12 mouse cellular contexts compared by ENCODE assay signal in the genomic region with DNA sequence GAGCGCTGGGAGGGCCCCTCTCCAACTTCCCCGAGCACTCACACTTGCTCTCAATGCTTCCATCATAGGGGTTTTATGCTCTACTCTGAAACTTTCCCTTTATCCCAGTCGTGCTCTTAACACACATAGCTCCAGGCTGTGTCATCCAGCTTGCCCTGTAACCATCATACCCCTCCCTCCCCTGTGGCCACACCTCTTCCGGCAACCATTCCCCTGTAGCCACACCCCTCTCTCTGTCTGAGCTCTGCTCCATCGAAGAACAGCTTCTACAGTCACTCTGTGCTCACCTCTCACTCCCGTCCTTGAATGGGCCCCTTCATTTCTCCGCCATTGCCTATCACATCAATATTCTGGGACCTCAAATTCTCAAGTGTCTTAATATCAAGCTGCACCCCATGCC.
DNase-seq lines count a peak whose midpoint lies in the region; ATAC-seq and TF ChIP-seq lines count a peak whose summit lies in the region.
"Had no signal": no experiment of that assay in that cellular context is flagged by ENCODE, and none has a peak within 500 bp of the region (broad histone marks: within the 10 kb centered on the region; RNA-seq: fewer than 3 reads in every experiment).

No protein-coding gene starts in this region.

- no peaks in the 10 kb centered on the region for H3K9me3 ChIP-seq in lung, embryonic 16.5 days (ENCODE audit: control insufficient read depth, low read length)
- H3K9me3 ChIP-seq: lung, embryonic 15.5 days; neural tube, embryonic 15.5 days had no signal

- no peak for DNase-seq in frontal cortex, adult 2 months (ENCODE audit: extremely low spot score in 1 of 2, low spot score in 1 of 2)
- DNase-seq in lung, postnatal 4 days: no peak
- DNase-seq in NIH3T3 (ENCODE audit: low read depth): peak; percentile 56
- DNase-seq in thymus, postnatal 36 days: no peak
- DNase-seq in left cerebral cortex, adult 2 months (ENCODE audit: extremely low spot score in 1 of 2, low spot score in 2 of 2): no peak
- DNase-seq: cerebellum, adult 11-12 months; layer of hippocampus, postnatal 36 days had no signal

- intact Hi-C loops in left cerebral cortex, adult 2 months (cut with DNase I): no loop called here

- H3K4me2 ChIP-seq in lung, embryonic 16.5 days (ENCODE audit: low read depth, low read length): no peak overlapping the region
- H3K4me2 ChIP-seq: lung, embryonic 15.5 days; neural tube, embryonic 15.5 days had no signal

- peaks cover 5% of the 10 kb centered on the region; the same call in 1 of the 2 replicates for H3K4me1 ChIP-seq in lung, embryonic 16.5 days (replicated peaks; ENCODE audit: control insufficient read depth, insufficient read depth, low read length)

- no peaks in the 10 kb centered on the region for H3K27me3 ChIP-seq in lung, embryonic 16.5 days (ENCODE audit: control insufficient read depth, insufficient read depth, low read depth, low read length)
- H3K27me3 ChIP-seq: lung, embryonic 15.5 days; neural tube, embryonic 15.5 days had no signal

- no peak for TF ChIP-seq CTCF in left cerebral cortex, adult 2 months (IDR thresholded peaks at IDR 0.05)

- H3K9ac ChIP-seq in lung, embryonic 16.5 days (ENCODE audit: low read length): no peak overlapping the region
- H3K9ac ChIP-seq: lung, embryonic 15.5 days; neural tube, embryonic 15.5 days had no signal

- H3K36me3 ChIP-seq in lung, embryonic 16.5 days (ENCODE audit: control insufficient read depth, insufficient read depth, low read length): no peaks in the 10 kb centered on the region
- H3K36me3 ChIP-seq: lung, embryonic 15.5 days; neural tube, embryonic 15.5 days had no signal

- no peak overlapping the region for H3K27ac ChIP-seq in lung, embryonic 16.5 days (ENCODE audit: low read length)
- no peak overlapping the region for H3K27ac ChIP-seq in left cerebral cortex, adult 2 months
- H3K27ac ChIP-seq: lung, embryonic 15.5 days had no signal

- H3K4me3 ChIP-seq in lung, embryonic 16.5 days (ENCODE audit: low read length): no peak overlapping the region
- no peak overlapping the region for H3K4me3 ChIP-seq in left cerebral cortex, adult 2 months
- H3K4me3 ChIP-seq: lung, embryonic 15.5 days; neural tube, embryonic 15.5 days had no signal

- WGBS in lung, embryonic 16.5 days: 57% methylated on average over 7 of the region's 7 CpGs

- ATAC-seq in frontal cortex, adult (ENCODE audit: low TSS enrichment): 0 out of 2 replicates have a peak, but pooled peaks have one; percentile 8
- ATAC-seq in lung, embryonic 16.5 days (ENCODE audit: low read depth): 0 out of 2 replicates have a peak, but pooled peaks have one; percentile 31
- ATAC-seq in megakaryocyte progenitor cell, adult 5-6 weeks (replicated peaks; ENCODE audit: poor library complexity): peak; percentile 97

Comparison
In these comparisons a context has a peak if more than half of its experiments do, and no peak if none do; other contexts are left out.
1. ATAC-seq: peak in every context shown above with its lines; median percentile 97 in megakaryocyte progenitor cell, adult 5-6 weeks; 31 in lung, embryonic 16.5 days; 8 in frontal cortex, adult.